Mouse (Mus musculus) central nervous system, embryonic 18 days (tissue): ENCODE data around the gene S1pr5. TPM values are rescaled to one million over a fixed set of nuclear protein-coding genes. Genes with fewer than 3 reads are reported as not detected.

Experiments used
- polyA plus RNA-seq: library from polyadenylated mRNA; depleted of rRNA; stranded (reverse); fragments of >200 nt; gene quantifications from 2 replicates; pipeline ENCODE4 v1.2.3, GENCODE M21; 2012; rRNA removed

S1pr5 gene
- polyA plus RNA-seq = 3.7 and 4.0 TPM in 2 replicates

DNA sequence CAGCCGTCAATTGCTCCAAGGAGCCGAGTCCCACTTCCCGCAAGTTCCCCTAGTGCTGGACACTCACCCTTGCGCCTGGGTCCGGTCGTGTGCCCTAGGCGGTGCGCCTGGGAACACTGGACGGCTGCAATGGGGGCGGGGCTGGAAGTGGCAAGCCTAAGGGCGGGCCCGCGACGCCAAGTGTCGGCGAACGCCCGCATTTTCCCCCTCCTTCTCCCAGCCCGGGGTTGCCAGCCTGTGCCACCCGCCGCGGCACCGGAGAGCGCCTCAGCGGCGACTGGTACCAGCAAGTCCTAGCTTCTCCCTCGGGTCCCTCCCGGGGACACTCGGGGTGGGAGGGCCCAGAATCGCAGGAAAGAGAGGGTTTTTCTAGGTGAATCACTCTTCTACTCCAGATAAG is at the start of gene S1pr5:
TSS of gene S1pr5 (minus strand) at position 118 of the 400 bp plus-strand sequence.

DNA sequence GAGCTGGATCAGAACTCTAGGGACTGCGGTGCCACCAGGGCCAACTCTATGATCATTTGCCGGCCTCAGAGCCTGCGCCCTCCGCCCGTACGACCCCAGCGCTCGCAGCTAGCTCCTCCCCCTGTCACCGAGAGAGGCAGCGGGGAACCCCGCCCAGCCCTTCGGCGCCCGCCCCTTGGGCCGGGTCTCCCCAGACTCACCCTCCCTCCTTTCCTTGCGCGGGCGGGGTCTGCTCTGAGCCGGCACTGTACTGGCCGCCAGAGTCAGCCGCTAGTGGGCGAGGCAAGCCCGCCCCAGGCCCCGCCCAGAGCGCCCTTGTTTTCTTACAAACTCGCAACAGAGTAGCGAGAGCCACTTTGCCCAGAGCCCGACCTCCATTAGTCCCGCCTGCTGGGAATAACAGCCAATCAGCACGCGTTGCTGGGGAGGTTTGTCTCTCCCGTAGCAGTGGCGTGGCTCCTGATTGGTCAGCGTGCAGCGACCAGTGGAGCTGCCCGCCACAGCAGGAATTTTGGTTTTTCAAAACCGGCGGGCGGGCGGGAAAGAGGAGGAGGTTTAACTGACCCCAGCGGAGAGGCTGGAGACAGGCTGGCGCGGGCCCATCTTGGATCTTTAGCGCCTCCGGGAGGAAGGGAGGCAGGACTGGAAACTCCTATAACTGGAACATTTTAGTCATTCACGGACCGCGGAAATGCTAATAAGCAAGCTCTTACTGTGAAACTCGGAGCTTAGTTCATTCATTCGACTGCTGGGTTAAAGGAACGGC is 43.0 kb upstream of the S1pr5 start, which contains the start of gene Cdkn2d:
TSS of gene Cdkn2d (minus strand) at position 386 of the 766 bp plus-strand sequence.

DNA sequence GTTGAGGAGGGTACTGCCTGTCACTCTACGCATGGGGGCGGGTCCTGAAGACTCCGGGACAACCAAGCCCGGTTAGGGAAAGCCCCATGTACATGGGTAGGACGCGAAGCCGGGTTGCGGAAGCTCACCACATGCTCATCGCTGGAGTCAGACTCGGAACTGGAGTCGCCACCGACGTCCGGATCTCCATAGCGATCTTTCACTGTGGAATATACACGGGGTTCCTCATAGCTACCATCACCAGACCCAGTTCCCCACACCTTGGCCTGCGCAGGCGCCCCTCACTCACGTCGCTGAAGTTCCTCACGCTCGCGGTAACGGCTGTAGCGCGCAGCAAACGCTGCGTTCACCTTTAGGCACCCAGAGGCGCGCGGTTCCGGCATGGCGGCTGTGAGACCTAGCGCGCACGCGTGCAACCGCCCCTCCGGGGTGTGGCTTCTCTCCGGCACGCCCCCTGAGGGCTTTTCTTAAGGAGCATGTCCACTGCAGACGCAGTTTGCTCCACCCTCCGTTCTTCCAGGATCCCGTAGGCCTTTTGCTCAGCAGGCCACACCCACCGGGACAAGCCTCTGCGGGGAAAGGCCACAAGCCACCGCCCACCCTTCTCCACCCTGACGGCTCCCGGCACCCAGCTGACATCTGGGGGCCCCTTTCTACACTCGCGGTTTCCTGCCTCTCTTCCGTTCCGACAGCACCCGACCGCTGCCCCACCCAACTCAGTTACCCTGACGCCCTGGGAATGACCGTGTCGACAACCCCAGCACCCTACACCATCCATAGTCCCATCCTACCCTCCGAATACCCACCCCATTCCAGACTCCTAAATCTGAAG is 39.5 kb upstream of the S1pr5 start, which contains the start of gene Kri1:
TSS of gene Kri1 (minus strand) at position 399 of the 832 bp plus-strand sequence.

DNA sequence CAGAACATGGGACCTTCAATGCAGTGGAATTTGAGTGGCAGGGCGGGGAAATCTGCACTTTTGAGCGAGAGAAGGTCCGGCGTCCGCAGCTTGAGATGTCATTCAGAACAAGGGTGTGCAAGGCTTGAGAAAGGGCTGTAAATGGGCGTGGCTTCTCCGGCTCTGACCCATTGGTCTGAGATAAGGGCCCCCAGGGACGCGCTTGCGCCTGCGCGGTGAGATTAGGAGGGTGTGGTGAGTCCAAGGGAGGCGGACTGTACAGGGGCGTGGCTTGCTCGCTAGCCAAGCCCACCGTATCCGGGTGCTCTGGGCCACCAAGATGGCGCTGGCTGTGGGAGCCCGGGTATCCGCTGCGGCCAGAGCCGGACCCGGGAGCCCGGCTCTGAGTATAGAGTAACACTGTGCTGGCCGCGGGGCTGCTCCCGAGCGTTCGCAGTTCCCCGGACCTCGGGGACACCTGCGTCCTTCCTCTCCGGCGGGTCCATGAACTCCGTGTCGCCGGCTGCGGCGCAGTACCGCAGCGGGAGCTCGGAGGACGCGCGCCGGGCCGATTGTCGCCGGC is 16.8 kb upstream of the S1pr5 start, which contains the start of gene Atg4d:
TSS of gene Atg4d (plus strand) at position 294 of the 562 bp plus-strand sequence.

DNA sequence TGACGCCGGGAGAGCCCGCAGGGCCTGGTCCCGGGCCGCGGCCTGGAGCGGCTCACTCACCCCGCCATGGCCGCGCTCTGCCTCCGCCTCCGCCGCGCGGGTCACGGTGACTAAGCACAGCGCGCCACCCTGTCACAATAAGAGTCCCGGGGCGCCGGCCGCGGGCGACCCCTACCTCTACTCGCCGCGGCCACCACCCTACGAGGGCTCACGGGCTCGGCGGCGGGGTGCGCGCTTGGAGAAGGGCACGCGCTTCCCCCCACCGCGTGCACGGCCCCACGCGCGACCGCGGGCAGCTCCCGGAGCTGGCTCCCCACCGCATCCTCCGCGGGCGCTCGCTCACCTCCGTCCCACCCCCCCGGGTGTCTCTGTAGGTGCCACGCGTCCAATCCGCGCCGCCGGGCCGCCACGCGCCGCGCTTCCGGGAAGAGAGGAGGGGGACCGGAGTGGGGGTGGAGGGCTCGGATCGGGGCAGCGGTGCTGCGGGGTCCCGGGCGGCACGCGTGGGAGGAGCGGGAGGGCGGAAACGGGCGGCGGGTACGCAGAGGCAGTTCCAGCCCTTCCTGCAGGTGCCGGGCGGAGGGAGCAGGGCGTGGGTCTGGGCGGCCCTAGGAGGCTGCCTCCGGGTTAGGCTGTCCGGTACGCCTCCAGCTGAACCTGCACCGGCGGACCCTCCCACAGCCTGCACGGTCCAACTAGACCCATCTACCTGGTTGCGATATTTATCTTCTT is 9.3 kb downstream of the S1pr5 start, which contains the start of gene Keap1:
TSS of gene Keap1 (minus strand) at position 629 of the 732 bp plus-strand sequence.

Other genes starting within 250 kb of the S1pr5 start
- gene Mrpl4, start 245.7 kb downstream of the S1pr5 start, polyA plus RNA-seq = 67.7 and 81.8 TPM in 2 replicates
- gene Icam1, start 232.5 kb downstream of the S1pr5 start, polyA plus RNA-seq = 3.3 and 3.5 TPM in 2 replicates
- gene Icam4, start 219.1 kb downstream of the S1pr5 start, polyA plus RNA-seq = 0.07 and 0.10 TPM in 2 replicates
- gene Icam5, start 216.4 kb downstream of the S1pr5 start, polyA plus RNA-seq = 9.0 and 10.7 TPM in 2 replicates
- gene Zglp1, start 181.3 kb downstream of the S1pr5 start, polyA plus RNA-seq = 1.1 and 1.9 TPM in 2 replicates
- 3.2 and 3.9 TPM in 2 replicates for gene Gm49373, start 175.3 kb downstream of the S1pr5 start, polyA plus RNA-seq
- gene Fdx1l, start 174.8 kb downstream of the S1pr5 start, polyA plus RNA-seq = 79.5 and 87.8 TPM in 2 replicates
- gene Gm38431, start 156.4 kb downstream of the S1pr5 start, polyA plus RNA-seq = 4.5 and 5.2 TPM in 2 replicates
- 34.8 and 34.9 TPM in 2 replicates for gene Raver1, start 156.4 kb downstream of the S1pr5 start, polyA plus RNA-seq
- 16.1 and 17.2 TPM in 2 replicates for gene Tyk2, start 117.2 kb downstream of the S1pr5 start, polyA plus RNA-seq
- 190 and 195 TPM in 2 replicates for gene Cdc37, start 98.5 kb downstream of the S1pr5 start, polyA plus RNA-seq
- gene Pde4a, start 82.7 kb downstream of the S1pr5 start, polyA plus RNA-seq = 27.4 and 29.2 TPM in 2 replicates
- gene Keap1, start 9.1 kb downstream of the S1pr5 start, polyA plus RNA-seq = 50.4 and 54.6 TPM in 2 replicates
- gene Atg4d, start 16.9 kb upstream of the S1pr5 start, polyA plus RNA-seq = 36.6 and 38.5 TPM in 2 replicates
- 37.2 and 41.4 TPM in 2 replicates for gene Kri1, start 39.5 kb upstream of the S1pr5 start, polyA plus RNA-seq
- gene Cdkn2d, start 43.0 kb upstream of the S1pr5 start, polyA plus RNA-seq = 82.3 and 95.8 TPM in 2 replicates
- 4.3 and 4.5 TPM in 2 replicates for gene Ap1m2, start 63.9 kb upstream of the S1pr5 start, polyA plus RNA-seq
- gene Slc44a2, start 72.3 kb upstream of the S1pr5 start, polyA plus RNA-seq = 70.2 and 71.3 TPM in 2 replicates
- gene Ilf3, start 119.4 kb upstream of the S1pr5 start, polyA plus RNA-seq = 161 and 172 TPM in 2 replicates
- gene Qtrt1, start 163.4 kb upstream of the S1pr5 start, polyA plus RNA-seq = 86.6 and 86.7 TPM in 2 replicates
- gene Dnm2, start 176.5 kb upstream of the S1pr5 start, polyA plus RNA-seq = 66.8 and 77.4 TPM in 2 replicates